Mouse (Mus musculus) activated CD4-positive, CD25-positive, alpha-beta regulatory T cell, adult 4 months (primary cell): ENCODE measurements around the gene Ugt1a2. TPM values are rescaled to one million over a fixed set of nuclear protein-coding genes. Genes with fewer than 3 reads are reported as not detected.

Experiments used
- ATAC-seq: one replicate; pipeline ENCODE4 v1.8.0; 2017
- polyA plus RNA-seq, 2 experiments: library from polyadenylated mRNA; unstranded; fragments of 100-300 nt; shearing (Covaris generic); gene quantifications; one replicate each; pipeline ENCODE4 v1.2.1; 2017

Ugt1a2 gene
- polyA plus RNA-seq, 2 experiments from 2014 or later = not detected

DNA sequence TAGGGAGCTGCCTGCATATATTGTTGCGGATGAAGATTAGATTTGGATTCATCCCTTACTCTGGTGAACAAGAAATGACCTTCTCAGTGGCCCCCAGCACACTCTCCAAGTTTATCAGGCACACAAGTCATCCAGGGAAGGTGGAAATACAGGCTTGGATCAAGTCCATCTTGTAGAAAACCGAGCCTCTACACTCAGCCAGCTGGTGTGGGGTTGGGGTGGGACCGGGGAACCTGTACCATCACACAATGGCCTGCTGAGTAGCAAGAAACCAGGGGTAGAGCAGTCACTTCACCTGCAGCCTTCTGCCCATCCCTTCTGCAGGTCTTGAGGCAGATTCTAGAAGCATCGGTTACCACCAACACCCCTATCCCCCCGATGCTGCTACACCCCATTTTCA, 34.2 kb downstream of the Ugt1a2 start:
- no peak for ATAC-seq

DNA sequence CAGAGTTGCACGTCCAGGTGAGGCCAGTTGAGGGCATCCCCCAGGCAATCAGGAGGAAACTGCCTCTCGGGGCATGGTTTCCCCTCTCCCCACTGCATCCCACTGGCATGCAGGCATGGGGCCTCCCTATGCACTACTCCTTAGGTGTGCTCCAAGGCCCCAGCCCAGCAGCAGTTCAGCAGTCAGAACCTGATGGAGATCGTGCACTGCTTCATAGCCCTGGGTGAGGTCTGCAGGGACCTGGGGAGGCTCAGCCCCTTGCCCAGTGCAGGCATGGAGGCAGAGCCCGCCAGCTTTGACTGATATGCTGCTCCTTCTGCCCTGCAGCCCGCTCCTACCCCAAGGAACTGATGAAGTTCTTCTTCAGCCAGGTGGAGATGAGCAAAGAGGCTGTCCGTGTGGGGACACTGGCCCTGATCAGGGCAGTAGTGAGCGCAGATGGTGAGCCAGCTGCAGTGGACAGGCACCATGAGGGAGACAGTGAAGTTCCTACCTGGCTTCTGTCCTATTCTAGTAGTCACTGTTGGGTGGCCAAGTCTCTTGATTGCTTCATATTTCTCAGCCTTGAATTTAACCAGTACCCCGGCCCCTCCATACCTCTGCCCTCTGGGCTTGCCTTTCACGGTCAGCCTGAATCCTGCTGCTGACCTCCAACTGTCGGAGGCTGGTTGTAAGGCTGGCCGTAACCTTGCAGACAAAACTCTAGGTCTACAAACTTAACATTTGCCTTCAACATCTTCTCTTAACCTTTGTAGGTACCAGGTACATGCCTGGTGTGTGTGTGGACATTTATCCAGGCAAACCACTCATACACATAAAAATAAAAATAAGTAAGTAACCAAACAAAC, 34.9 kb downstream of the Ugt1a2 start:
- no peak for ATAC-seq

DNA sequence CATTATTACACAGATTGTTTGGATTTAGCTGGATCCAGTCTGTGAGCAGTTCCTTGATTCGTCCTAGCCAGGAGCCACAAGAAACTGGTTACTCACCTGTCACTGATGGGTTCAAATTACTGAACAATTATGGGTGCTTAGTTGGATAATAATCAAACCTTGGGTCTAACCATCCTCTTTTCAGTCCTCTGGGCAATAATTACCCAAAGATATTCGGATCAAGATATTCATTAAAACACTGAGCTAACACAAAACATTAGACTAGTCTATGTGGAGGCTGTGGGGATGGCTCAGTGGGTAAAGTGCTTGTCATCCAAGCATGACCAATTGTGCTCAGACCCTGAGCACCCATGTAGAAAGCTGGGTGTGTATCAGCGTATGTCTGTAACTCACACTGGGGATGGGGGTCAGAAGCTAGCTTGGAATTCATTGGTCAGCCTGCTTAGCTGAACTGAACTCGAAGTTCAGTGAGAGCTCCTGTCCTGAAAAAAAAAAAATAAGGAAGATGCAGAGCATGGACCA, 35.6 kb downstream of the Ugt1a2 start:
- no peak for ATAC-seq

DNA sequence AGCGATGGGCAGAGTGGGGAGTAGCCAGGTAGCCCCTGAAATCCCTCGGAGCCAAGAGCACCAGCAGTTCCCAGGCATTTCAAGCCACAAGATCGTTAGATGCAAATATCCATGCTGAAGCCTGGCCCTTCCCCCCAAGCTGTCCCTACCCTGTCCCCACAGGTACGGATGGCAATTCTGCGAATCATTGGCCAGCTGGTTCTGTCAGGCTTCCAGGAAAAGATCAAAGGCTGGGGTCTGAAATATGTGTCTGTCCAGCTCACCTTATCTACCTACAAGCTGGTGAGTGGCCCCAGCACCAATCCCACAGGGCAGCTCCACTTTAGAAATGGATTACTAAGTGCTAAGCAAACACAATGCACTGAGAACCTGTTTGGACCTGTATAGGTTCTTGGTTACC, 36.9 kb downstream of the Ugt1a2 start:
- ATAC-seq = no peak

DNA sequence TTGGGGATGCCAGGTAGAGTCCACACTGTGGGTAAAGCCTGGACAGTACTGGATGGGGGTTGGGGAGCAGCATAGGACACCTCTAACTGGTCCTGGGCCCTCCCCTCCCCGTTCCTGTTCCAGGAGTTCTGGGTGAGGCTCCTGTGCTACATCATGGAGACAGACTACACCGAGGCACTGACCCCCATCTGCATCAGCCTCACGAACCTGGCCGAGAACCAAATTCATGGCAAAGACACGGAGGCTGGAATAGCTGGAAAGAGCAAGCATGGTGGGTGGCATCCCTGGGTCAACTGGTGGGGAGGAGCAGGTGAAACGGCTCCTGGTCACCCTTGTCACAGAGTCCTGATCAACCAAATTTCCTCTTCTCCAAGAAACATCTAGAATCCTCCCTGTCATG, 38.4 kb downstream of the Ugt1a2 start:
- no peak for ATAC-seq

DNA sequence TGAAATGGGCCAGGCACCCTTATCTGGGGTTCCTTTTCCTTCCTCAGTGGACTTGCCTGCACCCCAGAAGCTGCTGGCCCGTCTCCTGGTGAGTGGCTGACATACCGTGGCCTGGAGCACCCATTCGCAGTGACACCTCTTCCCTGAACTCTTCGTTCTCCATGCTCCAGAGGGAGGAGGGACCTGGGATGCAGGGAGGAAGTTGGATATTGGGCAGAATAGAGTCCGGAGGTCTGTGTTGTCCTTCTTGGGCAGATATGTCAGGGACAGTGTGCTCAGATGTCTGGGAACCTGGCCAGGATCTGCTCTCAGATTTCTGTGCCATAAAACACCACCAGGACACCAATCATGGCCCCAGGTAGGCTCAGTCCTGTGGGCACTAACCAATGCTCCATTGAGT, 39.7 kb downstream of the Ugt1a2 start:
- ATAC-seq = no peak

DNA sequence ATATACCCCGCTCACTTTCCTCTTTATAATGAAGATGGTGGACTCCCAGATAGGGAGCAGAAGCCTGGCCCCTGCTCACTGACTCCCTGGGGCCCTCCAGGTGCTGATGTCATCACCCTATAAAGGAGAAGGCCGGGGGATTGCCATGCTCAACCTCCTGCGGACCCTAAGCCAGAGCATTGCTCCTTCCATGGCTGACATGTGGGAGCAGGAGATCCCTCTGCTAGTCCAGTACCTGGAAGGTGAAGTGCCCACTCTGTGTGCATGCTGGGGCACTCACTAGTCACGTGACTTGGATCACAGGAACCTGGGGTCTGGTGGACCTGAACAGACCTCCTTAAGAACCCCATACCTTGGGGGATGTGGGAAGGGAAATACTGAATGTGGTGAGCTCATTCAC, 40.2 kb downstream of the Ugt1a2 start:
- ATAC-seq = no peak

DNA sequence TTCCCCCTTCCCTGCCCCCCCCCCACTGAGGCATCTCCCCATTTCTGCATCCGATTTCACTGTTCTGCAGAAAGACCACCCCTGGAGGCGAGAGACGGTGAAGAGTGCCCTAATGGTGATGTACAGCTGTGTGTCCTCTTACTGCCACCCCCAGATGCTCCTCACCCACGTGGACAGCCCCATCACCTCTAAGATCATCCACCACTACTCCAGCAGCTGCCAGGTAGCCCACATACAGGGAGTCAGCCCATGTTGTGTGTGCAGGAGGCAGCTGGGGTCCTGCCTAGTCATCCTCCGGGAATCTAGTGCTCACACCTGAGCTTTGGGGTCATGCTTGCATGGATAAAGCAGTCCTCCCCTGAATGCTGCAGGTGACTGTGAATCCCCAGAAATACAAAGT, 43.5 kb downstream of the Ugt1a2 start:
- ATAC-seq = no peak

DNA sequence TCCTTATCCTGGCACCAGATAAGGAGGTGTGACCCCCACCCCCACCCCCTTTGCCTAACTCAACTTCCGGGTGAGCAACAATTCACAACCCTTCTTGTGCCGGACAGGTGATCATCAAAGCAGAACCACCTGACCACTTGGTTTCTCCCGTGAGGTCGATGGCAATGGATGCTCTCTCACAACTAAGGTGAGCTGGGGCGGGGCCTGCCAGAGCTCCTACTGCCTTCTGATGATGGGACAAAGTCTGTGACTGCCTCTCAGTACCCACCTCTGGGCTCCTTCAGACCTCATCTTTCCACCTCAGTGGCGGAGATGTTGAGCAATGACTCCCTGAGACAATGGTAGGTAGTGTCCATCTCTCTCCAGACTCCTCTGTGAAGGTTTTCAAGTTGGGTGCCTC, 45.5 kb downstream of the Ugt1a2 start:
- no peak for ATAC-seq

DNA sequence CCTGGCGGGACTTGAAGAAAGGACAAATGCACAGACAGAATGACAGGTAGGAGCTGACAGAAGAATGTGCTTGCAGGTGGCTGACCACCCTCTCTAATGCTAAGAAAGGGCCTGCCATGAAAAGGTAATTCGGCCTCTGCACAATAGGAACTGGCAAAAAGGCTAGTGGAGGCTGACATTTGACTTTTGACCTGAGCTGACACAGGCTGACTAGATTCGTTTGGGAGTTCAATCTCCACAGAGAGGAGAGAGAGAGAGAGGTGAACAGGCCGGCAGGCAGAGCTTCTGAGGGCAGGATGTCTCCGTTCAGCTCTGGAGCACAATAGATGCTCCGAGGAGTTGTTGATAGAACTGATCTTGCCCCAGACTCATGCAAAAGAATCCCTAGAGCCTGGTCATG, 46.0 kb downstream of the Ugt1a2 start:
- no peak for ATAC-seq

DNA sequence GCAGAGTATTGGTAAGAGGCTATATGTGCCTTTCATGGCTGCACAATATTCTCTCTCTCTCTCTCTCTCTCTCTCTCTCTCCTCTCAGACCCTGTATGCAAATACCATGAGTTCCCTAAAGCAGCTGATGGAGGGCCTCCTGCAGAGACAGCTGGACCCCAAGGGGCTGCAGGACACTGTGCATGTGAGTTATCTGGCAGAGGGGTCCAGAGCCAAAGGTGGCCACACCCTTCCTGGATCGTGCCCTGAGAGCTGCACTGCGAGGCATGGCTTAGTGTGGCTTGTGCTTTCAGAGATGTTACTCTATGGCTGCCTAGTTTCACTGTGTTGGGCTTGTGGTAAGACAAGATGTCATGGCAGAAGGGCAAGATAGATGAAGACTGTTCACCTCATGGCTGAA, 47.3 kb downstream of the Ugt1a2 start:
- no peak for ATAC-seq

DNA sequence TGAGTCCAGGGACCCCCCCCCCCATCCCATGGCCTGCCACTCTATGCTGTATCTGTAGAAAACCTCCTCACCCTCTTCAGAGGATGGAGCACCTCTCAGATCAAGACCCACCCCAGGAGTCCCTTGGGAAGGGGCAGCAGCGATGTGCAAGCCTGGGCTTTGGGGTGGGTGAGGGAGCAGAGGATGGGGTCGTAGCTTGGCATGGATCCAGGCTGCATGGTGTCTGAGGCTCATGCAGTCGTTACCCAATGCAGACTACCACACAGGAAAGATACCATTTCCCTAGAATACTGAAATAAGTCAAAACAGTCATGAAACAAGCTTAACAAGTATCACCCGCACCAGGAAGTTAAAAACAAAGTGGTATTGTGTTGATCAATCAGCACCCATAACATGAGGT, 48.3 kb downstream of the Ugt1a2 start:
- ATAC-seq = no peak

DNA sequence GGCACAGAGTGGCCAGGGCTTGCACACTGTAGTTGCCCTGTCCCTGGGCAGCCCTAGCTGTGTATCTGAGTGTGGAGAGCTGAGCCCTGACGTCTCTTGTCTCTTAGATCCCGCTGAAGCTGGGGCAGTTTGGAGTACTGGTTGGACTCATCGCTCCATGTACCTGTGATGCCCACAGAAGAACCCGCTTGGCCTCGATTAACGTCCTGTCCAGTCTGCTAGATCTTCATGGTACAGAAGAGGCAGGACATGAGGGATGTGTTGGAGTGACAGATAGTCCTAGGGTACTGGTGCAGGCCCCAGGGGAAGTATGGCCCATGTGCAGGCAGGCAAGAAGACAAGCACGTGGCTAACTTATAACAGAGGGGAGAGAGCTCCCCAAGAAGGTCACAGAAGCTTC, 49.2 kb downstream of the Ugt1a2 start:
- no peak for ATAC-seq

DNA sequence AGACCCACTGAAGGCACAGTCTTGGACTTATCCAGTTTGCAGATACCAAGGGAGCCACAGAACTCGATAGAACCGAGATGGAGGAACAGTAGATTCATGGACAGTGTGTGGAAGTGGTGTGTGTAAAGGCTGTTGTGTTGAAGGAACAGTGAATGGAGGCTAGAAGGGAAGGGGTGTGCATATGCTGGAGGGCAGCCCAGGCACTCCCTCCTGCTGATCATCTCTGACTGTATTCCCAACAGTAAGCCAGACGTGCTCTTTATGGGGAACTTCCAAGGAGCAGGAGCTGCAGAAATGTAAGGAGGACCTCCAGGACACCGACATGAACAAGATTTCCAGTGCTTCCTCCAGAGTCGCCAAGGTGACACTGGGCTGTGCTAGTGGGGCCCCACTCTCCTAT, 49.6 kb downstream of the Ugt1a2 start:
- ATAC-seq = no peak

DNA sequence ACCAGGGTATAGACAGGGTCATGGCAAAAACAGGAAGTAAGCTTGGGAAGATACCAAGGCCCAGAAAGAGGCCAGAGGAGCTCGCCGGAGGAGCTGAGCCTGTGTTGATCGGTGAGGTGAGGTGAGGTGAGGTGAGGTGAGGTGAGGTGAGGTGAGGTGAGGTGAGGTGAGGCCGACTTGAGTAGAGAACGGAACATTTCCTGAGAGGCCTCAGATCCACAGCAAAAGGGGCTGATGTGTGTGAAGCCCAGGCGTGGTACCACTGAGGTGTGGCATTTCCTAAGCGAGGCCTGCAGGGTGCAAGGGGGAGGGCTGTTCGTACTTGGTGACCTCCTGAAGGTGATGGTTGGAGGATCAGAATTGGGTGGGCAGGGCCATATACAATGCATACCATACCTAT, 52.7 kb downstream of the Ugt1a2 start:
- ATAC-seq = peak; percentile 9

DNA sequence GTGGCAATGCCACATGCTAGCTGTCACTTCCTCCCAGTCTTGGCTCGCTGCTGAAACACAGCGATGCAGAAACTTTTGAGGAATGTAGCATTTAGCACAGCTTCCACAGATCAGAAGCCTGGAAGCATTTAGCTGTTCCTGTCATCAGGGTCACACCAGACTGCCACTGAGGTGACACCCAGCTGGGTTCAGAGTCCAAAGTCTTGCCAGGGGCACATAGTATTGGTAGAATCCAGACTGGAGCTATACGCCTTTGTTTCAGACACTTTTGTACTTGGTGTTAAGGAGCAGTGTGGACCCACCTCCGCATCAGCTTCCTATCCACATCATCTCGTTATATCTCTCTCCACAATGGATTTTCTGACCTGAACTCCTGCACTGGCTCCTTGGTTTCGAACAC, 53.1 kb downstream of the Ugt1a2 start:
- ATAC-seq = no peak

DNA sequence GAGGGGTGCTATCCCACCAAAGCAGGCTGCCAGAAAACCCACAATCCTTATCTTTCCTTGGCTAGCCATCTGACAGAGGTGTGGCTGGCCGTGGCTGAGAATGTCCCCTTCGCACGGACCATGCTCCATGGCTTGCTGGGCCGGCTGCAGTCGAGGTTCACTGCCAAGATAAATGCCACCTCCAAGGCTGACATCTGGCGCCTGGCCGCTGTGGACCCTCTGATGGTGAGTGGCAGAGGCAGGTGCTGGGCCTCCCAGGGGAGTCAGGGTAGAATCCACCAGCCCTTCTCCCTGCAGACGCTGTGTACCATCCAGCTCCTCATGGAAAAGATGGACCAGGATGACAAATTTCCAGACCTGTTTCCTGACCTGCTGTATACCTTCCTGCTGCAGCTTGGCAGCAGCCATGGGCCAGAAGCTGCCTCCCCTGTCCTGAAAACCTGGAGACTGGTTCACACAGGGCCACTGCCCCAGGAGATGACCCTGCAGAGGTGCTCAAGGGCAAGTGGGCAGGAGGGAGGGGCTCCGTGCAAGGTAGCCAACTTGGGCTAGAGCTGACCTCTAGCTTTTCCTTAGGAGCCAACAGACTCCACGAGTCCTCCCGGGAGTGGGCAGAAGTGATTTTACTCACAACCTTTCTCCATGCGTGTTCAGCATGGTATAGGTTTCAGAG, 54.5 kb downstream of the Ugt1a2 start:
- ATAC-seq = no peak

DNA sequence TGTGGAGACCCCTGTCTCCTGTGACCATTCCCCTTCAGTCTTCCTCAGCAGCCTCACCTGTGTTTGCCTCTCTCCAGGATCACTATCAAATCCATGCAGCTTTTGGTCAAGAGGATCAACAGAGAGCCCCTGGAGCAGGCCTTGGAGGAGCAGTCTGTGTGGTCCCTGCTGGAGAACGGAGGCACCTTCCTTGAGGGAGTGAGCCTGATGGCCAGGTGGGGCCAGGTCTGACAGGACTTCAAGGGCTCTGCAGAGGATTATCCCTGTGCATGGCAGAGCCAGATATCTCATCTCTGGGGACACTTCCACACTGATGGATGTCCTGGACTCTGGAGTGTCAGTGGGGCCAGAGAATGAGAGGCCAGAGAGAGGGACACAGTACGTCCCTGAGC, 55.1 kb downstream of the Ugt1a2 start:
- no peak for ATAC-seq

DNA sequence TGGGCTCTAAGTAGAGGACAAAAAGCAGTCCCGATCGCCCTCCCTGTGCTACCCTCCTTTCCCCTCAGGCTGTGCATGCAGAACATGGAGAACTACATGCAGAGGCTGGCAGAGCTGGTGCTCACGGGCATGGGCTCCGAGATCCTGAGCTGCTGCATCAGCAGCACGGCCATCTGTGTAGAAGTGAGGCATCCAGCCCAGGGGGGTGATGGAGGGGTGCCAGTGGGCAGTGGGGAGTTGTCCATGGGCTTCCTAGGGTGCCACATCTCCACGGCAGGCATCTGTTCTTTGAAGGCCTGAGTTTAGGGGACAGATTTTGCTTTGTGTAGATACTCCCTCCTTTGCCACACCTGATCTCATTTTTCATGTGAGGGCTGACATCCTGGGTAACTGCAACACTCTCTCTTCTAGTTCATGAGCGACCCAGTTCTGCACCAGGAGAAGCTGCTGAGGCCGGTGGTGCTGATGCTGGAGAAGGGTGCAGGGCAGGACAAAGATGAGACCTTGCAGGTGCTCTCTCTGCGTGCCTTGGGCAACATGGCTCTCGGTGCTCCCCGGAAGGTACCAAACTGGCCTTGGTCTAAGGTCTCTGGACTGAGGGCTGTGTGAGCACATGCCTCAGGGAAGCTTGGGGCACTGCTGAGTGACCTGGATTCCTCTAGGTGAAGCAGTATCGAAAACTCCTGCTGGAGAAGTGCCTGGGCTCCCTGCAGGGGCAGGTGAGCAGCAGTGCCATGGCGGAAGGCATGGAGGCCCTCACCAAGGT, 55.8 kb downstream of the Ugt1a2 start:
- no peak for ATAC-seq

DNA sequence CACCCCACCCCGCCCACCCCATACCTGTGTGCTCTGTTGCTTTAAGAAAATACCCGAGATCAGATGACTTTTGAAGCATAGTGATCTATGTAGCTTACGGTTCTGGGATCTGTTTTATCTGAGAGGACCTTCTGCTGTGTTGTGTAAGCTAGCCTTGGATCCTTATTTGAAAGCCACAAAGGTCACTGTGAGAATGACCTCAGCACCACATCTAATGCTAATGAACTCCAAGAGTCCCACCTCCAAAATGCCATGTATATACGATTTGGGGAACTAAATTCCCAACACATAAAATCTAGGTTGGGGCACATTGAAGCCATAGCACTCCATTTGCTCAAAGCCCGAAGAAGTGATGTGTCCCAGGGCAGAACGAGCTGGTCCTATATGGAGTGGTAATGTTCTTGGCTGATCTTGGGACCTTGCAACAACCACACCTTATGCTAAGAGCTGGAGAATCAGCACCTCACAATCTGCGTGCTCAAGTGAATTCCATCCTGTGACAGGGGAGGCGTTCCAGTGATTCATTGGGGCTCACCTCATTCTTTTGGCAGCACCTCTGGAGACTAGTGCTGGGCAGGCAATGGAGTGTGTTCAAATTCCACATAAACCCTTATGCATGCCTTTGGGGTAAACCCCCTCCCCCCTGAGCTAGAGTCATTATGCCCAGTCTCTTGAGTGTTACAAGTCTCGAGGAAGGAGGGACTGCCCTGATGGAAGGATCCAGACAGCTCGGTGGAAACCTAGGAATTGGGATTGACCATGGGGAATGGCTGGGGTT, 56.7 kb downstream of the Ugt1a2 start:
- ATAC-seq = no peak

DNA sequence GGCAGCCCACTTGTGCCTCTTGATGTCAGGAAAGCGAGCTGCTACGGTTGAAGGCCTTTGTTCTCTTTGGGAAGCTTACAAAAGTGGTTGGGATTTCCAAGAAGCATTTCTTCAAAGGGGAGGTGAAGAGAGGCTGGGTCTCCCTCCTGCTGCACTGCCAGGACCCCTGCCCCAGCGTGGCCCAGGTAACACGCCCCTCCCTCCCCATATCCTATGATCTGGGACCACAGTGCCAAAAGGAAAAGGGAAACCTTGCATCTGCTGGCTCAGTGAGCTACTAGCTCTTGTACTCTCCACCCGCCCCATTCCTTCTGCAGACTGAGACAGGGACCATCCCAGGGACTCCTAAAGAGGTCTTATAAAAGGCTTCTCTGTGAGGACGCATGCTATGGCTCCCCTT, 57.3 kb downstream of the Ugt1a2 start:
- ATAC-seq = no peak

DNA sequence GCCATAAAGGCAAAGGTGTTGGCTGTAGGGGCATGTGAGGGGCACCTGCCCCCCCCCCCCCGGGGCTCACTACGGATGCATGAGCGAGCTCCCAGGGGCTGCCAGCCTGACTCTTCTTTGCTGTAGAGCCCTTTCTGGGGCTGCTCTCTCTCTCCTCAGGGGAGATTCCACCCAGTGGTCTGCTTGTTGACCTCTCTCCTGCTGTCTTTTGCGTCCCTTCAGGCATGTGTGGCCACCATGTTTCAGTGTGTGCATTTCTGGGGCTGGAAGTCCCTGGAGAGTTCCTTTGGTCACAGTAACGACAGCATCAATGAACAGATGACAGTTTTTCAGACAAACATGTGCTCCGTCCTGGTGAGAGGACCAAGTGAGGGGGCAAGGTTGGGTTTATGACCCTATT, 58.0 kb downstream of the Ugt1a2 start:
- ATAC-seq = no peak
